Mouse (Mus musculus) thymus, postnatal 14 days (tissue): ENCODE results near the gene Gadd45b.

Experiments
- DNase-seq: peaks from one replicate; pipeline ENCODE4 v3.0.0; 2021

Gene Gadd45b

GRCm38 (mm10) chr10:80936135-80936809, 6.4 kb downstream of the Gadd45b start:
- DNase-seq = no peak

DNA sequence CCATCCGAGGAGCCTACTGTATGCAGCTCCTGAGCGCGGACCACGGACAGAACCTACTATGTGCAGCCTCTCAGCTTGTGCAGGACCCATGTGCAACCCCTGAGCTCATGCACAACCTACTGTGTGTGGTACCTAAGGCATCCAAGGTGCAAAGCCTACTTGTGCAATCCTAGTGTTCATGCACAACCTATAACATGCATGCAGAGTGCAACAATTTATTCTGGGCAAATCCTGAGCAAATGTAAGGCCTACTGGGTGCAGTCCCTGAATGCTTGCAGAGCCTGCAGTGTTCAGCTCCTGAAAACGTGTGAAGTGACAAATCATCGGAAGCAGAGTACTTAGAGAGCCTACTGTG, 6.9 kb downstream of the Gadd45b start:
- no peak for DNase-seq

DNA sequence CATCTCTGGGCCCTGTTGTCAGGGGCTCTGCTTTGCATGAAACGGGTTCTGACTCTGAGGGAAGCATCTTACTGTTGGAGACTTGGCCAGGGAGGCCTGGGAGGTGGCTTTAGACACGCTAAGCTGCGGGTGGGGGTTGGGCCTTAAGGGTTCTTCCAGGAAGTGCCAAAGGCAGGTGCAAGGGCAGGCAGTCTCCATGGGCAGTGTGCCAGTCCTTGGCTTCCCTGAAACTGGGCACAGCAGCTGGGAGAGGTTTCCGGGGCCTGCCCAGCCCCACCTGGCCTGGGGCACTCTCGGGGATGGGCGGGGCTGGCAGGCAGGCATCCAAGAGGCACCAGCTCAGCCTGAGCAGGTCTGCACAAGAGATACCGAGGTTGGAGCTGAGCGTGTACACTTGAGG, 7.8 kb downstream of the Gadd45b start:
- no peak for DNase-seq

DNA sequence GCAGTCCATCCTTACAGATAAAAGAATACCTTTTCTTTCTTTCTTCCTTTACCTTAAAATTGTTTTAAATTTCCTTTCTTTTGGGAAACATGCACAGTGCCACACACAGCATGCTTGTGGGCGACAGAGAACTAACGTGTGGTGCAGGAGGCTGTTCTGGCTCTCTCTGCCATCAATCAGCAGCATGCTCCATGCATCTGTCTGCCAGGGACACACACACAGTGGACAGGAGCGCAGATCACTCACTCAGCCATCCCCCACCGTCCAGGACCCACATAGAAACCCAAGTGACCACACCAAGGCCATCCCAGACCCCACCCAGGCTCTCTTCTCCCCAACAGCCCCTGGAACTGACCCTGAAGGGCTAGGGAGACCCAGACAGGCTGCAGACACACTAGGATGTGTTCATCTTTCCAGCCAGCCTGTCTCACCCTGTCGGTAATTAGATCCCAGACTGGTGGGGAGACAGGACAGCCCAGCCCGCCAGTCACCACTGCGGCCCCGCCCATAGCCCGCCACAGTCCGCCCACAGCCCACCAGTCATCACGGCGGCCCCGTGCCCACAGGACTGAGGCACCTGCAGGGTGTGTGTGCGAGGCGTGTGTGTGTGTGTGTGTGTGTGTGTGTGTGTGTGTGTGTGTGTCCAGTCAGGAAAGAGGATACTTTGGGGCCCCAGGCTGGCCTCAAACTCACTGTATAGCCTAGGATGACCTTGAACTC, 9.1 kb downstream of the Gadd45b start:
- no peak for DNase-seq

GRCm38 (mm10) chr10:80939671-80940070, 9.8 kb downstream of the Gadd45b start:
- DNase-seq = peak; percentile 90

GRCm38 (mm10) chr10:80940320-80940987, 10.6 kb downstream of the Gadd45b start:
- no peak for DNase-seq

DNA sequence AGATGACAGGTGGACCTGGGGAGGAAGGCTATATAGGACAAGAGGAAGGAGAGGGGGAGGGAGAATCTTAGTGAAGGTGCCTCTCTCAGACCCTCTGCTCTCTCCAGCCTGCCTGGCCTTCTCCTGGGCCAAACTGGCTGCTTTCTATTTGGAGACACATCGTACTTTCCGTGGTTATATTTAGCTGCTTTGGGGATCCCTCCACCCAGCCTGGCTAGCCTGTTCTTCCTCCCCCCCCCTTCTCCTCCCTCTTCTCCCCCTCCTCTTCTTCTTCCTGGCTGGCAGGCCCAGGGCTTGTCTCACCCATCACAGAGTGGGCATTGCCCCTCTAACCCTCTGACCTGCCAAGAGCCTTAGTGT, 11.1 kb downstream of the Gadd45b start:
- DNase-seq = no peak

GRCm38 (mm10) chr10:80942919-80943318, 13.0 kb downstream of the Gadd45b start:
- DNase-seq = no peak

- DNase-seq = no peak
Observed at GRCm38 (mm10) chr10:80943701-80944100, 13.8 kb downstream of the Gadd45b start.

DNA sequence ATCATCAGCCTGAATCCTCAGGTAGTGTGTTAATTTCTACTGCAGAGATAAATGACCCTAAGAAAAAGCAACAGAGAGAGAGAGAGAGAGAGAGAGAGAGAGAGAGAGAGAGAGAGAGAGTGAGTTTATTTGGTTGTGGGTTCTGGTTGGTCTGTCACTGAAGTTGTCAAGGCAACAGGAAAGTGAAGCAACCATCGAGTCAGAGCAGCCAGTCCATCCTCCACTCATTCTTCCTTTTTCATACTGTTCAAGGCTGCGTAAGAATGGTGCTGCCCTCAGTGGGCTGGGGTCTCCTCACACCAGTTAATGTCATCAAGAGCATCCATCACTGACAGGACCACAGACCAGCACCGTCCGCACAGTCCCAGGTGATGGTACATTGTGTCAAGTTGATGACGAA, 14.4 kb downstream of the Gadd45b start:
- DNase-seq = no peak

DNA sequence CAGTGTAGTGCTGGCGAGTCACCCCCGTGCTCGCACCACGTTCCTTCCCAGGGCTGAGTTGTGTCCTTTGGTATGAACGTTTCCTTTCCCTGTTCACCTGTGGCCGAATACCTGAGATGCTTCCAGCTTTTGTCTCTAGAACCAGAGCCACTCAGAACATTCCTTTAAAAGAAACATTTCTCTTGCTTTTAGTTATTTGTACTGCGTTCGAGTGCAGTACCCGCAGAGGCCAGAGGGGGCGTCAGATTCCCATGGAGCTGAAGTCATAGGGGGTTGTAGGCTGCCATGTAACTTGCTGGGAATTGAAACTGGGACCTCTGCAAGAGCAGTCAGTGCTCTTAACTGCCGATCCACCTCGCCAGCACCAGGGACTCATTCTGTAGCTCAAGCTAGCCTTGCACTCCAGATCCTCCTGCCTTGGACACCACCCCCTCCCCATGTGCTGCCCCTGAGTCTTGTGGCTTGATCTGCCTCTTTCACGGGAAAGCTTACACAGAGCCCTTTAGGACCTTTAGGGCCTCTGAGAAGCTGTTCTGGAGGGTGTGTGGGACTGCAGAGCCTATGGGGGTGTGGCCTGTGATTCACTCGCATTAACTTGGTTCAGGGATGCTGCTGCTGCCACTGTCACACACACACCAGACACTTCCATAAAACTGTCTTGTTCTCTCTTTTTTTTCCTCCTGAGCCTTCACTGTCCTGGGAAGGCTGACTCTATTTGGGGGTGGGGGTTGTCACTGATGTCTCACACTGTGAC, 17.0 kb downstream of the Gadd45b start:
- no peak for DNase-seq

DNA sequence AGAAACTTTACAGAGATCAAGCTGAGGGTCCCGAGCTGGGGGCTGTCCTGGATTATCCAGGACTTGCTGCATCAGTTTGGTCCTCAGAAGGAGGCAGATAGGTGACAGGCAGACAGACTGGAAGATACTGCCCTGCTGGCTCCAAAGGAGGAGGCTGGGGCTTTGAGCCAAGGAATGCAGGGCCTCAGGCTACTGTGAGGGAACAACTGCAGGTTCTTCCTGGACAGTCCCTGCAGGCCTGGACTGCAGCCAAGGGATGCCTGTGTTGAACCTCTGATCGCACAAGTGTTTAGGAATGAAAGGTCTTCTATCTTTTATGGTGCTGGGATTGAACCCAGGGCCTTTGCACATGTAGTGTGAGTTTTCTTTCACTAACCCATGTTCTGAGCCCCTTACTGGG, 17.9 kb downstream of the Gadd45b start:
- DNase-seq = no peak

- no peak for DNase-seq
Observed at GRCm38 (mm10) chr10:80948570-80948969, 18.7 kb downstream of the Gadd45b start.

DNA sequence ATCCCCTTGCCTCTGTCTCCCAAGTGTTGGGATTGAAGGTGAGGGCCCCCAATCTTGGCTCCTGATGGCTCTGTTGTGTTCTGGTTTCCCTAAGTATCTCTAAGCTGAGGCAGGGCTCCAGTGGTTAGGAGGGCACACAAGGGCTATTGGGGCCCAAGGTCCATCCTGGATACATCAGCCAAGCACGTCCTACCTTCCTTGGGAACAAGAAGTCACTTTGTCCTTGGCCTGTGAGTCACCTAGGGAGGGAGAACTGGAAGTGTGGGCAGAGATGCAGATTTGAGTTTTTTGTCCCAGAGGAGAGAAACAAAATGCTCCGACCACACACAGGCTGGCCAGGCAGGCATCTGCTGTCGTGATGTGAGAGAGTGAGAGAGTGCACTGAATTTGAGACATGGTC, 19.2 kb downstream of the Gadd45b start:
- no peak for DNase-seq

- DNase-seq = no peak
Observed at GRCm38 (mm10) chr10:80950314-80950713, 20.4 kb downstream of the Gadd45b start.

- DNase-seq = no peak
Observed at GRCm38 (mm10) chr10:80951761-80952390, 22.0 kb downstream of the Gadd45b start.

- DNase-seq = no peak
Observed at GRCm38 (mm10) chr10:80952449-80952848, 22.6 kb downstream of the Gadd45b start.

DNA sequence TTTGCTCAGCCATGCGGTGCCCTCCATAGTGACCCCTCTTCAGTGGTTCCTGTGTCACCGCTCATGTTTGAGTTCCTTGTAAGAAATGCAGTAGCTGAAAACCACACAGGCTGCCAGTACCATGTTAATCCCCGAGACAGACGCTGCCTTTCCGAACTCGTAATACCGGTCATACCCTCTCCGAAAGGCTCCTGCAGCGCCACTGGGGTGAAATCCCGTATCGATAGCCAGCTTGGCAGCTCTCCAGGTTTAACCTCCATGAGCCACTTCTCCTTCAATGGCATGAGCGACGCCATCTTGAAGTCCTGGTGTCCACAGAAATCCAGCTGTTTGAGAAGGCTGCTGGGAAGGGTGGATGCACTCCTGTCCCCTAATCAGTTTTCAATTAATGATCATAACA, 24.5 kb downstream of the Gadd45b start:
- DNase-seq = no peak

DNA sequence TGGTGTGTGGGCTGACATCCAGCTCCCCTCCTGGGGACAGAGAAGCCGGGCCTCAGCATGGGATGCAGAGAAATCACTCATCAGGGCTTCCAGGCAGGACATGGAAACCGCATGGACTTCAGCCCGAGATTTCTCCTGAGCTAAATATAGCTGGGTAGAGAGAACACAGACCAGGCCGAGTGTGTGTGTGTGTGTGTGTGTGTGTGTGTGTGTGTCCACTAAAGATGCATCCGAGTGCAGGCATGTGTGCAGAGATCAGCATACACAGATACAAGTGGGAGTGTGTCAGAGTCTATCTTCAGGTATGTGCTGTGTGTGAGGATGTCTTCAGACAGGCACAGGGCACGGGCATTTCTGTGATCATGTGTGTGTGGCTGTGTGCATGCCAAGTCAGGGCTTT, 25.0 kb downstream of the Gadd45b start:
- no peak for DNase-seq

DNA sequence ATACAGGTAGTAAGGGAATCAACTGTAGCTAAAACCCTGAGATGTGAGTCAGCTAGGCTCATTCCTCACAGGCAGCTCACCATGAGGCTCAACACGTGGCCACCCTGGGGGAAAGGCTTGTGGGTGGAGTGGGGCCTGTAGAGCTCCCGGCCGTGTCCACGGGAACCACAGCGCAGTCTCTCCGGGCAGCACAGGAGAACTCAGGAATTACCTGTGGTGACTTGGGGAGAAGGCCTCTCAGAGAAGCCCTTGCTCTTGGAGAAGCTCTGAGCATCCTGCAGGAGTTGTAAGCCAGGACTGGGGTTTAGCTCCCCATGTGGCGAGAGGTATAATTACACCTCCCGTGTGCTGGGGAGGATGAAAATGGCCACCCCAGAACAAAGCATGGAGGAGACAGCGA, 25.7 kb downstream of the Gadd45b start:
- DNase-seq = peak; percentile 62

GRCm38 (mm10) chr10:80956385-80956784, 26.5 kb downstream of the Gadd45b start:
- DNase-seq = no peak

GRCm38 (mm10) chr10:80956901-80957300, 27.0 kb downstream of the Gadd45b start:
- DNase-seq = no peak

GRCm38 (mm10) chr10:80957791-80958190, 27.9 kb downstream of the Gadd45b start:
- DNase-seq = no peak
